Mouse (Mus musculus) Muller cell, postnatal 12 days (primary cell): ENCODE measurements around the gene Nabp2.

Experiments used
- DNase-seq: peaks from one replicate; pipeline ENCODE4 v3.0.0-alpha.2; 2015; ENCODE audit errors: inconsistent ontology term

Nabp2 gene

DNA sequence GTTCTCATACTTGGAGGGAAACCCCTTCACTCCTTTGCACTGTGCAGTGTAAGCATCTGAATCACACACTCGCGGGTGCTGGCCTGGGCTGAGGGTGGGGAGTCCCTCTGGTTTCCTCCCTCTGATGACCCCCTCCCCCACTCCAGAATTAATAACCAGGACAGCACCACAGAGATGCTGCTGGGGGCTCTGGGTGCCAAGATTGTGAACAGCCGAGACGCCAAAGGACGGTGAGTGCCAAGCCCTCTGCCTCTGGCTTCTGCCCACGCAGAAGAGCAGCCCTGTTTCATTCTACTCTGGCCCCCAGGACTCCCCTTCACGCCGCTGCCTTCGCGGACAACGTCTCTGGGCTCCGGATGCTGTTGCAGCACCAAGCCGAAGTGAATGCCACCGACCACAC is 22.4 kb downstream of the Nabp2 start:
- DNase-seq: no peak

DNA sequence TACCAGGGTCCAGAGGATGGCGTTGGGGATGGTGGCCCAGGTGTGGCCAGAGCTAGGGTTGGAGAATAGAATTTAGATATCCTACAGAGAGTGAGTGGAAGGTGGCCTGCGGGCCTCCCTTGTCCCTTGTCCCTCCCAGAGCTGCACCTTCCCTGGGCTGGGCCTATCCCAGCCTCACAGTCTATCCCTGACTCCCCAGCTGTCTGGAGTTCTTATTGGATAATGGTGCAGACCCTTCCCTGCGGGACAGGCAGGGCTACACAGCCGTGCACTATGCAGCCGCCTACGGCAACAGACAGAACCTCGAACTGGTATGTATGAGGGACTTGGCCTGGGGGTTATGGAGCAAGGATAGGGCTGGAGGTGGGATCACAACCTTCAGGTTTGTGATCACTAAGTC is 25.4 kb downstream of the Nabp2 start:
- no peak for DNase-seq

DNA sequence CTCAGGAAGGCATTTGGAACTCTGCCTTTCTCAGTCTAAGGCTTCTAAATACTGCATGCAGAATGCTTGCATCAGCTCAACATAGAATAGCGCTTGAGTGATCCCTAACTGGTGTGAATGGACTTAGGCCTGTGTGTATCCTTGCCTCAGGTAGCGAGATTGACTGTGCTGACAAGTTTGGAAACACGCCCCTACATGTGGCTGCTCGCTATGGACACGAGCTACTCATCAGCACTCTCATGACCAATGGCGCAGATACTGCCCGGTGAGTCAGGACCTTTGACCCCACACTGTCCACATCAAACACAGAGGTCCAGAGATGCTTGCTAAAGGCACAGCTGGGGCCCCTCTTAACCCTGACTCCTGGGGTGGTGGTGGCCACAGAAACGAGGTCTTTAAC is 28.8 kb downstream of the Nabp2 start:
- no peak for DNase-seq

DNA sequence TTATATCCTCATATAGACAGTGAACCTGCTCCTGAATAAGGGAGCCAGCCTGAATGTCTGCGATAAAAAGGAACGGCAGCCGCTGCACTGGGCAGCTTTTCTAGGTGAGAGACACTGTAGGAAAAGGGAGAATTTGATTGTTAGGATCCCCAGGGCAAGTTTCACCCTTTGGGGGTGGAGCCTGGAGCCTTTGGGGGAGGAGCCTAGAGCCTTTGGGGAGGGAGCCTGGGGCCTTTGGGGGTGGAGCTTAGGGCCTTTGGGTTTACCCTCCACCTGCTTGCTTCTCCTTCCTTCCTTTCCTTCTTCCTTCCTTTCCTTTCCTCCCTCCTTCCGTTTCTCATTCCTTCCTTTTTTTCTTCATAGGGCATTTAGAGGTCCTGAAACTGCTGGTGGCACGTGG is 30.7 kb downstream of the Nabp2 start:
- DNase-seq: peak; percentile 36

DNA sequence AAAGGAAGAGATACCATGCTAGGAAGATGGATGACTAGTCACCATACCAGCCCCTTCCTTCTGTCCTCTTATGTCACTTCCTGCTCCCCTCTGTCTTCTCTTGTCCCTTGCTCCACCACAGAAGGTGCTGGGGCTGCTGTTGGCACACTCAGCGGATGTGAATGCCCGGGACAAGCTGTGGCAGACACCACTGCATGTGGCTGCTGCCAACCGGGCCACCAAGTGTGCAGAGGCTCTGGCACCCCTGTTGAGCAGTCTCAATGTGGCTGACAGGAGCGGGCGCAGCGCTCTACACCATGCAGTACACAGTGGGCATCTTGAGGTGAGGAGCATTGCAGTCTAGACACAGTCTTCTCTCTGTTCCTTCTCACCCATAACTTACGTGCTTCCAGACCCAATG is 32.0 kb downstream of the Nabp2 start:
- DNase-seq: no peak

DNA sequence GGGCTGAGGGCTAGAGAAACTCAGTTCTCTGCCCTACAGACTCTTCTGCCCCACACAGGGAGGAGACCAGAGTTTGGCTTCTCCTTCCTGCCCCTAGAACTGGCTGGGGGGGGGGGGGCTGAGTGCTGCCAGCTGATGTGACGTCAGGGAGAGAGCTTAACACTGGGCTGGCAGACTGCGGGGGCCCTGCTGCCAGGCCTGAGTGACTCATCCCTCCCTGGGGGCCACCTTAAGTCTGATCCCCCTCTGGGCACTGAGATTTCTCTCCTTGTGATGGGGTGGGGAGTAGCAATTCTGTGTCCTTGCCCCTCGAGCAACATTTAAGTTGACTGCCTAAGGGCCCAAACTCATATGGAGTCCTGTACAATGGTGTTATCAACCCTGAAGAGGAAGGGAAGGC is 32.8 kb downstream of the Nabp2 start:
- peak; percentile 48 for DNase-seq

DNA sequence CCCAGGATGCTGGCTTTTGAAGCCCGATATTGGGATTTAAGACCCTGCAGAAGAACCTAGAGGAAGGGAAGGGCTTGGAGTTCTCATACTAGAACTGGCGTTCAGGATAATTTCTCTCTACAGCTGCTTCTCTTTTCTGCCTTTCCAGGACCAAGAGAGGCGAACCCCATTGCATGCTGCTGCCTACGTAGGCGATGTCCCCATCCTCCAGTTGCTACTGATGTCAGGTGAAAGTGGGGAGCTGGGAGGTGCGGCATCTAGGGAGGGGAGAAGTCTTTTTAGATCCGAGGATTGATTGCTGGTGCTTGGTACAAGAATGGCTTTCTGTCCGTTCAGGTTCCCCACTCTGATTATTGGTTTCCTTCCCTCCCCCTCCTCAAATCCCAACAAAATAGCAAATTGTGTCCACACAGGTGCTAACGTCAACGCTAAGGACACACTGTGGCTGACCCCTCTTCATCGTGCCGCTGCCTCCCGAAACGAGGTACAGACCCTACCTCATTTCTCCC is 33.3 kb downstream of the Nabp2 start:
- no peak for DNase-seq

DNA sequence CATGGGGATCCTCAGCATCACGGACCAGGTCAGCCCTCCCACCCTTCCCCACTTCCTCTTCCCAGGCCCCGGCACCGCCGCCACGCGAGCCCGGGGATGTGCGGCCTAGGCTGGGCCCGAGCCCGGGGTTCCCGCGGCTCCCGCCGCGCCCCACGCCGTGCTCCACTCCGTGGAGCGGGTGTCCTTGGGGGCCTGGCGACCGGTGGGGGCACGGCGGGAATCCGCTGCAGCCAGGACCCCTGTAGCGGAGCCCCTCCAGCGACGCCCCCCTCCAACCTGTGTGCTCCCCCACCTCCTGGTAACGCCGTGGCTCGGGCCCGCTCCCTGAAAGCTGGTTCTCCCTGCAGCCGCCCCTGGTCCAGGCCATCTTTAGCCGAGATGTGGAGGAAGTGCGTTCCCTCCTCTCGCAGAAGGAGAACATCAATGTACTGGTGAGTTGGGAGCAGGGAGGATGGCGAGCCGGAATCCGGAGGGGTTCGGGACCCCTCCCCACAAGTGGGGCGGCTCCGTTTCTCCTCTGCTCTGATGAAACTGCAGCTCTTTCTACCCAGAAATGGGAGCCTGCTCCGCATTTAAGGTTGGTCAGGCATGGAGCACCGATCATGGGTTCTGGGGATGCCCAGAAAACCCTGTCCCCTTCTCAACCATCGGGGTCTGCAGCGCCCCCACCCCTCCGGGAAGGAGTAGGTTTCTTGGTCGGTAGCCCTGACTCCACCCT is 33.9 kb downstream of the Nabp2 start:
- DNase-seq: peak; percentile 58

DNA sequence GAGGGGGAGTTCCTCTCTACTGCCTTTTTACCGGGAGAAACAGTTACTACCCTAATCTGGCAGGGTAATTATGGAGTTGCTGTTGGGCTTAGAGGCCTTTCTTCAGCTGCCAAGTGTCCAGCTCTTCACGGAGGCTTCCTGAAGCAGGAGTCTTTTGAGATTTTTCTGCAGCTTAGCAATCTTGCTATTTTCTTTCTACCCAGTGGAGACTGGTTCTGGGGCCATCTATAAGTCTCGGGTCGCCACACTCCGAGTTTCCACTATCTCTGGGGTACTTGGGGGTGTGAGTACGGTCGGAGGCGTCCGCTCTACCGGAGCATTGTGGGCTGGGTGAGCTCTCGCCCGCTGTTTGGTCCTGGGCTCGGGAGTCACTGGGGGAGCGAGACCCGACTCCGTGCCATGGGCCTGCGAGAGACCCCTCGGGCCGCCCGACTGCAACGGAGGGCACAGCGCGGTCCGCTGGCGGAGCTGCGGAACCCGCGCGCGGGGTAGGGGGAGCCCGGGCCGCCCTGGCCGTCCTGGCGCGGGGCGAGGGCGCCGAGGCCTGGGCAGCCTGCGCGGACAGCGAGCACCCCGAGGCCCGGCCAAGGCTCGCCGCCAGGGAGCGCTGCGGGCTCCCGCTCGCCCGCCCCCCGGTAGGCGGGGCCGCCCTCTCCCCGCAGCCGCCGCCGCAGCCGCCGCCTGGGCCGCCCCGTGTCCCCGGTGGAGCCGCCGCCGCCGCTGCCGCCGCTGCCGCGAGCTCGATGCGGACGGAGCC is 34.7 kb downstream of the Nabp2 start, which contains the start of gene Ankrd52:
Gene Ankrd52, plus strand, starts transcription at position 661 of the 757 bp plus-strand sequence.
- DNase-seq: peak; percentile 88

DNA sequence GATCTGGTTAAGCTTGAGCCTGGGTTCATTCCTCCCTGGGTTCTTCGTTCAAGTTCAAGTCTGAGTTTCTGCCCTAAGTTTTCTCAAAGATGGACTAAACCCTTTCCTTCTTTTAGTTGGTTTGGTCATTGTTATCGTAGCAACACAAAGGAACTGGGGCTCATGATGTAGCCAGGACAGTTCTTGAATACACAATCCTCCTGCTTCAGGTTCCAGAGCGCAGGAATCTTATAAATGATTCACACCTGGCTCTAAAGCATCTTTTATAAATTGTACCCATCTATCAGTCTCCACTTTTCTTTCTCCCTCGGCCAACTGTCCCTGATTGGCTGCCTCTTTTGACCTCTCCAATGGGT is 35.2 kb downstream of the Nabp2 start:
- no peak for DNase-seq

DNA sequence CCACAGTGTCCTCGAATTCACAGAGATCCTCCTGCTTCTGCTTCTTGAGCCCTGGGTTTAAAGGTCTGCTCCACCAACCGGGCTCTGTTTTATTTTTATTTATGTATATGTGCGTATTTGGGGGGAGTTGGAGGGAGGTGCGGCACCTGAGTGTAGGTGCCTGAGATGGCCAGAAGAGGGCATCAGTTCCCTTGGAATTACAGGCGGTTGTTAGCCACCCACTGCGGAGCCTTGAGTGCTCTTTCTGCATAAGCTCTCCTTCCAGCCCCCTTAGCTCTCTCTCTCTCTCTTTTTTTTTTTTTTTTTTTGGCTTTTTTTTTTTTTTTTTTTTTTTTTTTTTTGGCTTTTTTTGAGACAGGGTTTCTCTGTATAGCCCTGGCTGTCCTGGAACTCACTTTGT is 36.9 kb downstream of the Nabp2 start:
- no peak for DNase-seq

DNA sequence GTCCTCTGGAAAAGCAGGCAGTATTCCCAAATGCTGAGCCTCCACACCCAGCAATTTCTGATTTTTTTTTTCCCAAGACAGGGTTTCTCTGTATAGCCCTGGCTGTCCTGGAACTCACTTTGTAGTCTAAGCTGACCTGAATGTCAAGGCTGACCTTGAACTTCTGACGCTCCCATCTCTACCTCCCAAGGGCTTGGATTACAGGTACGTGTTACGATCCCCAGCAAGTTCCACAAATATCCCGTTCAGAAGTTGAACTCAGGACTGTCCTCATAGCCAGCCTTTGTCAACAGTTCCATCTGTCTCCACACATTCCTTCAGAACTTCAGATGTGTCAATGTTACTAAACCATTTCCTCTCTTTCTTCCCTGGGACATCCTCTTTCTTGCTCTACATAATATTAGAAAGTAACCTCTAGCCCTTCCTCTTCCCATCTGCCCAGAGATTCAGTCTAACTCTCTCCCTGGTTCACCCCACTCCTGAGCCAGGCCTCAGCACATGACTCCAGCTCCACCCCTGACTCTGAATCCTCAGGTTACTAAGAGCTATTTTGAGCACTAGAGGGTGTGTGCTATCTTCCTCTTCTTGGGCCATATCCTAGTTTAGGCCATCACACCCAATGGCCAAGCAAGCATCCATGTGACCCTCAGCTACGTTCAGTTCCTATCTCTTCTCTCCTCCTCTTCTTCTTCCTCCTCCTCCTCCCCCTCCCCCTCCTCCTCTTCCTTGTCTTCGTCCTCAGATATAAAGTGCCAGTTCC is 38.1 kb downstream of the Nabp2 start:
- no peak for DNase-seq

DNA sequence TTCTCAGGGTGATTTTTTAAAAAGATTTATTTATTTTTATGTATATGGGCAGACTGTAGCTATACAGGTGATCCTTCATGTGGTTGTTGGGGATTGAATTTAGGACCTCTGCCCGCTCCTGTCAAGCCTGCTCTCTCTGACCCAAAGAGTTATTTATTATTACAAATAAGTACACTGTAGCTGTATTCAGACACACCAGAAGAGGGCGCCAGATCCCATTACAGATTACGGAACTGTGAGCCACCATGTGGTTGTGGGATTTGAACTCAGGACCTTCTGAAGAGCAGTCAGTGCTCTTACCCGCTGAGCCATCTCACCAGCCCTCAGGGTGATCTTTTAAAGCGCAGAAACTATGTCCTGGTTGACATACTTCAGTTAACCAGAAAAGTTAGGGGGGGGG is 39.1 kb downstream of the Nabp2 start:
- no peak for DNase-seq

DNA sequence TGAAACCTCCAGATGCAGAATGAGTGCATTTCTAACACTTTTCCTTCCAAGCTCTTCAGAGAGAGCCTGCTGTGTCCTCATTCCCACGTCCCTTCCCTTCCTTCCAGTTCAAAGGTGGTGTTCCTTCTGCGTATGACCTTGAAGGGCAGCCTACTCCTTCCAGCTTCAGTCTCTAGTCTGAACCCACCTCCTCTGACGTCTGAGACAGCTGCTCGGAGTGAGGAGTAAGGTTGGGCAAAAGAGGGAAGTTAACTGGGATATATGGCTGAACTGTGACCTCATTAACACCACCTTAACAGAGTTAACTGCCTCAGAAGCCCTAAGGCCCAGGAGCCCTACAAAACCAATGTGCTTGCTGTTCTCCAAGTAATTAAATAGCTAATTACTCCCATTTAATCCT is 40.7 kb downstream of the Nabp2 start:
- no peak for DNase-seq

DNA sequence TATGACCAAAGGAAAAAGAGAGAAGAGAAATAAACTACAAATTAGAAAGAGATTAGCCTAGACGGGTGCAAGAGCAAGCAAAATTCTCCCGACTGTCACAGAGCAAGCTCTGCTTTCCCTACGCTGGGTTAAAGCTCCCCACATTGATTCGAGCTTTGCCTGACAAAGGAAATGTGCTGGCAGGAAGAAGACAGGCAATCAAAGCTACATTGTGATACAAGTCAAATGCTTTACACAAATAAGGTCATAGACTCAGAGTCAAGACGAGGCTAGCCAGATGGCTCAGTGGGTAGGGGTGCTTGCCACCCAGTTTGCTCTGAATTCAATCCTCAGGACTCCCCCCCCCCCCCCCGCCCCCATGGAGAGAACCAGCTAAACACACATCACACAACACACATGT is 41.3 kb downstream of the Nabp2 start:
- no peak for DNase-seq

DNA sequence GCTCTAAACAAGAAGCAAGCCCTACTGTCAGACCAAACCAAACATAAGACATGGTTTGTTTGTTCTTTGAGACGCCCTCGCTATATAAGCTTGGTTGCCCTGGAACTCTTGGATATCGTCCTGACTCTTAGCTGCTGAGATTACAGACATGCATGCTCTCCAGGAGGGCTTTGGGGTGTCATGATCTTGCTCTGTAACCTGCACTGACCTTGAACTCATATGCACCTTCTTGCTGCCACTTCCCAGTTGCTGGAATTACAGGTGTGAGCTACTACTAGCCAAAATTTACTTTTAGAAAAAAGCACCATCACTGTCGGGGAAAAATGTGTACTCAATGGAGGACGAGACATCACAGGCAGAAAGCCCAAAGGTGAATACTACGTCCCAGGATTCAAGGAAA is 41.7 kb downstream of the Nabp2 start:
- no peak for DNase-seq

DNA sequence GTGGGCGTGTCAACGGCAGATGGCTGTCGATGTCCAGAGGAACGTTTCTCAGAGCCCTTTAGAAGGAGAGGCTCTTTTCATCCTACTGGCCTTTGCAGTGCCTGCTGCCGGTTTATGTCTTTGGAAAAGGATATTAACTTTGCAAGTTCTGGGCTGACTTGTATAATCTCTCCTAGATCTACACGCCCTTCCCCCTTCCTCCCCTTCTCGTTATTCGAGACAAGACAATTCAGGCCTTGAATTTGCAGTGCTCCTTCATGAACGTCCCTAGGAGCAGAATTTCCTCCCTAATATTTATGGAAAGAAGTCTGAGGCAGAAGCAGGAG is 42.1 kb downstream of the Nabp2 start:
- no peak for DNase-seq

DNA sequence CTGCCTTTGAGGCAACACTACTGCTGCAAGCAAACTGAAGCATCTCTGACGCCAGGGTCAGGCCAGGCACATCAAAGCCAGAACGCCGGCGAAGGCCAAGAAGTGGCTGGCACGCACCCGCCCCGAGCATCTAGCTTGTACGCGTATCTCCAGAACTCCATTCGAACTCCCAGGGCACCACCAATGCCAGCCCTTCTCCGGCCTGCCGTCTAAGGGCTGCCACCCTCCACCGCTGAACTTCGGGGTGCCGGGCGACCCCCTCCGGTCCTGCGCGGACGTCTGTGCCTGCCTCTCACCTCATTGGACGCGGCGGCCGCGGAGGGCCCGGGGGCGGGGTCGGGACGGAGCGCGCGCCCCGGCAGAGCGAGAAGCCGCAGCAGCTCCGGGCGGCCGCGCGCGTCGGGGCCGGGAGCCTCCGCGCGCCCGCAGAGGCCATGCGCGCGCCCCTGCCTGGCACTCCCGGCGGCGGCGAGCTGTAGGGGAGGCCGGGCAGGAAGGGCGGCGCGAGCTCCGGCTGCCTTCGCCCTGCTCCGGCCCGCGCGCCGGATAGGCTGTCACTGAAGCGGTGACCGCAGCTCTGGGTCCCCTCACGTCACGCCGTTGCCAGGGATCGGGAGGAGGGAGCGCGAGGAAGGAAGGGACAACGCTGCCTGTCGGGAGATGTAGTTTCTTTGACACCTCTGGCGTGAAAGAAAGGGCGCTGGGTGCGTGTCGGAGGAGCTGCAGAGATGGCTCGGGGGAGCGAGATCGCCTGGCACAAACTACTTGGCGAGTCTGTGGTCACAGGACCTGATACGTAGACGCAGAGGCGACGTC is 42.7 kb downstream of the Nabp2 start, which contains the start of gene Coq10a:
Gene Coq10a, minus strand, starts transcription at position 596 of the 816 bp plus-strand sequence.
- DNase-seq: peak; percentile 97

DNA sequence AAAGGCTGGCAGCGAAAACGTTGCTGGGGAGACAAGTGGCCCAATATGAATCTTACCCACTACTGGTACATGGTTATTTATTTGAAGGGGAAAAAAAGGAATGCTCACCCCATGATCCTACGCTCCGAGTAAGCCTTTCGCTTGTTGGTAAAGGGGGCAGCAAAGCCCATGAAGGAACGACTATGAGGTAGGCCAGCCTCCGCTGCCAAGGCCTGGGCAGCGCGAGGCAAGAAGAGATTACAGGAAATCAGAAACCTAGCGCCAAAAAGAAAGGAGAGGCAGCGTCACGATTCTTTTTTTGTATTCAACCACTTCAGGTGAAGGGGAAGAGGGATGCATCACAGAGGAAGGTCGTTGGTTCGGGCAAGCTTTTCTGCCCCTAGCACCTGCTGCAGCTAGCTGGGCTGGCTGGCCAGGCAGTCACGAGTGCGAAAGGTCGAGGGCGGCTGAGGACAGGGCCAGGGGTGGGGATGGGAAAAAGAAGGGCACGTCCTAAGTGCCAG is 43.3 kb downstream of the Nabp2 start:
- no peak for DNase-seq

DNA sequence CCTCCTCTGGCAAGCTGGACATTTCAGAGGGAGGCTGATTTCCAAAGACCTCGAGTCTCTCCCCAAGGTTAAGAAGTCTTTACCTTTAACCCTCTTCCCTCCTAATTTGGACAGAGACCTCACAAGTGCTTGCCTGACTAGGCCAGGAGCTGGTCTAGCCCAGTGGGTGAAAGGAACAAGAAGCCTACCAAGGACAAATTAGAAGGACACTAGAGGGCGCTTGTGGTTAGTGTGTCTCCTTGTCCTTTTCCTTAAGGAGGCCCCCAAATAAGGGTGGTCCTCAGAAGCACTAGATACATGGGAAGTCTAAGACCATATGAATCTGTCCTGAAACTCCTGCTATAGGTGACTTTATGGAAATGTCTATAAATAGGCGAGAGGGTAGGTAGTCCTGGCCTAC is 48.7 kb downstream of the Nabp2 start:
- no peak for DNase-seq

DNA sequence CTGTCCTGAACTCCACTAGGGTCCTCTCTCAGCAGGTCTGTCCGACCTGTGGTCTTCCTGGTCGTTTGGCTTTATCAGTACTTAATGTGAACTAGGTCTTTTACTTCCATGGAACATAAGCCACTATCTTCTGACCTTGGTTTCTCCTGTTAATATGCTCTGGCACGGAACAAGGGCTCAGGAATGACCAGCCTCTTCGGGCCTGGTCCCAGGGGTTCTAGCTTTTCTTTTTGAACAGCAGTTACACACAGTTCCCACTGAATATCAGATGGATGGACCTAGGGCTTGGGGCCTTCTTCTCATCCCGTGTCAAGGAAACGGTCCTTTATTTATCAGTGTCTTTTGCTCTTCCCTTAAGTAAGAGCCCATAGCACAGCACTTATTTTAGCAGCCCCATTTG is 49.5 kb downstream of the Nabp2 start:
- no peak for DNase-seq

DNA sequence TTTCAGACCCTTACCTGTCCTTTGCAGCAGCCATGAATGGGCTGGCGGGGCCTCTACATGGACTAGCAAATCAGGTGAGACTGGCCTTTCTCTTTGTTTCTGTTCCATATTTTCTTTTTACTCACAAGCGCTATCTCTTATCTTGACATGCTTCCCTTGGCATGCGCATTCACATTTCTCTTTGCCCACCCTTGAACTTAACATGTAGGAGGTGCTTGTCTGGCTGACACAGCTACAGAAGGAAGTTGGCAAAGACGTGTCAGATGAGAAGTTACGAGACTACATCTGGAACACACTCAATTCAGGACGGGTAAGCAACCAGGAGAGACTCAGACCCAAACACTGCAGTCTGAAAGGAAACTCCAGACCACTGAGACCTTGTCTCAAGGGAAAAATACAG is 52.1 kb downstream of the Nabp2 start:
- DNase-seq: no peak
